Mouse (Mus musculus): ENCODE data around the gene Olfr1141. TPM values are rescaled to one million over a fixed set of nuclear protein-coding genes. Genes with fewer than 3 reads are reported as not detected.

Olfr1141 gene
- total RNA-seq (2023) = not detected

DNA sequence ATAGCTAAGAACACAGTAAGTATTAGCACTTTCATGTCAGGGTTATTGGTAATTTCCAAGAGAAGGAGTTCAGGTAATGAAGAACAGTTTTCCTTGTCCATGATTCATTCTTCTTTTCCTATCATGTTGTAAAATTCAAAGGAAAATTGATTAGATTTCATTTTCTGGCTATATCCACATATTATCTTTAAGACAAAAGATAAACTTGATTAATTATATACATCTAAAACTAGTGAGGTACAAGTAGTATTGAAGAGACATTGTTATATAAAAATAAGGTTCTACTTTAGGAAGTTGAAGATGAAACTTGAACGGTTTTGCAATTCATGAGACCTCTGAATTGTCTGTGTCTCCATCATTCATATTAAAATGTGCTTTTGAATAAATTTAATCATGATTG is at the start of gene Olfr1141:
Olfr1141 (minus strand) TSS at position 101 of the 400 bp plus-strand sequence.

DNA sequence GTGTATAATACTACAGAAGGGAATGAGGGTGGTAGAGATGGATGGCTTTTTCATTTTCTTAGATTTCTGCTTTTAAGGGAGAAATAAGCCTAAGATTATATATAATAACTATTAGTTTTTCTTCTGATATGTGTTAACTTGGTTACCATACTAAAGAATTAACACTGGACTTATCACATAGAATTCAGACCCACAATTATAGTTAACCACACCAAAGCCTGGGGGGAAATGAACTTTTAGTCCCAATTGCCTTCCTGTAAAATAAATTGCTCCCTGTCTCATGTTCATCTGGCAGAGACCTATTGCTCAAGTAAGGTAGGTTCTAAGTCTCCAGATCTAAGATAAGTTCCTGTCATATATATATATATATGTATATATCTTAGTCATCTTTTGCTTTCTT is 46.5 kb upstream of the Olfr1141 start, which contains the start of gene Olfr1143:
Olfr1143 (plus strand) TSS at position 301 of the 400 bp plus-strand sequence.

DNA sequence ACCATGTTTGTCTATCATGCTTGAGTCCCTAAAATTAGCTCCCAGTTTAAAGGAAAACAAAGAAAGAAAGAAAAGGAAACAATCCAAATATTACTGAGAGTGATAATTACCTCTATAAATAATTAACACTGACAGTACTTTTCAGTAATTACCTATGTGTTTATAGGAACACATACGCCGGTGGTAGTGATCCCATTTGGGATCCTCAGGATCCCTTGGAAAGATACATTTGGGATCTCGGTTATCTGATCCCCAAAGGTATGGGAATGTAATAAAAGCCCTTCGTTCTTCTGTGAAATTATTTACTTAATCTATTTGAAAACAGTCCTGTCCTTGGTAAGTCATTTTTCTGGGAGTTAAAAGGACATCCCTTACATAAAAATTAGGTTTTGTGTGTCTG is 25.4 kb upstream of the Olfr1141 start, which contains the start of gene Olfr152:
Olfr152 (plus strand) TSS at position 301 of the 400 bp plus-strand sequence.

DNA sequence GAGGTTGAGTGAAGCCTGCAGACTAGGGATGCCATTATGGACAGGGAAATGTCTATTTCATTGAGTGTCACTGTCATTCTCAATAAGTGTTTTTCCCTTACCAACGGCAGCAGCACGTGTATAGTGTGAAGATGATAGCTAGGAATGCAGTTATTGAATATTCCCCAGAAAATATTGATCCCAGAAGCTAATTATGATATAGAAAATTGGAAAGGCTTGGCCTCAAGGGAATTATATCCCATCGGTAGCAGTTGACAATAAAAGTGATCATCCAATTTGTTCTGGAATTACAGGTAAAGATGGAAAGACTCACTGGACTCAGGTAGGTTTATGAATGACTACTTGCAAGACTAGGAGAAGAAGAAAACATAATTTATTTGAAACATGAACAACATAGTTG is 10.3 kb downstream of the Olfr1141 start, which contains the start of gene Olfr1140:
Olfr1140 (plus strand) TSS at position 301 of the 400 bp plus-strand sequence.

DNA sequence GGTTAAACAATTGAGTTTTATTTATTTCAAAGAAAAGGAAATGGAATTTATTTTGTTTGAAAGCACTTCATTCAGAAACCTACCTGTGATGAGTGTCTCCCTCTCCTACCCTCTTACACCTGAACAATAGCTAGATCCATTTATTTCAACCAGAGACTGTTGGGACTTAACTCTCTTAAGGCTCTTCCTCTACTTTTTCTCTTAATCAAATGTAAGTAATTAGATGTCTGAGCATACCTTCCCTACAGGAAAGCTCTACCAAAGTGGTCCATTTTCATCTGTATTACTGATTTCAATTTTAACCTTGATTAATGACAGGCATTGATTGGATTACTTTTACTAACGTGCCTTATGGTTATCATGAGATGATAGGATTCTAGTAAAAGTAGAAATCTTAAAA is 13.9 kb downstream of the Olfr1141 start, which contains the start of gene Olfr1138:
Olfr1138 (minus strand) TSS at position 101 of the 400 bp plus-strand sequence.

DNA sequence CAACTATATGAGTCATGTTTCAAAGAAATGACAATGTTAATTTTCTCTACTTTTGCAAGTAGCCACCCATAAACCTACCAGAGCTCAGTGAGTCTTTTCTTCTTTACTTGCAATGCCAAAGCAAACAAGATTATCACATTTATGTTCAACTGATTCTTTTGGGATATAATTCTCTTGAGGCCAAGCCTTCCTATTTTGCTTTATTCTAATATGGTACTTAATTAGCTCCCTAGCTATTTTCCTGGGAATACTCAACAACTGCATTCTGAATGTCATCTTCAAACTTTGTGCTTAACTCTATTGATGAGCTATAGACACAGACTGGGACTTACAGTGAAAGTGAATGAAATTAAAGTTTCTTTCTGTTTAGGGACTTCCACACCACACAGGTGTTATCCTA is 40.7 kb downstream of the Olfr1141 start, which contains the start of gene Olfr1137:
Olfr1137 (minus strand) TSS at position 101 of the 400 bp plus-strand sequence.

Other genes with a start within 250 kb of the Olfr1141 start
- gene Pramel6, start 247.4 kb downstream of the Olfr1141 start, total RNA-seq (2023) = not detected
- not detected for gene Olfr153, start 222.2 kb downstream of the Olfr1141 start, total RNA-seq (2023)
- not detected for gene Olfr1128, start 208.4 kb downstream of the Olfr1141 start, total RNA-seq (2023)
- gene Olfr1129, start 180.1 kb downstream of the Olfr1141 start, total RNA-seq (2023) = not detected
- gene Olfr1130, start 147.8 kb downstream of the Olfr1141 start, total RNA-seq (2023) = not detected
- gene Olfr1131, start 126.9 kb downstream of the Olfr1141 start, total RNA-seq (2023) = not detected
- not detected for gene Olfr1132, start 116.5 kb downstream of the Olfr1141 start, total RNA-seq (2023)
- not detected for gene Olfr1133, start 106.6 kb downstream of the Olfr1141 start, total RNA-seq (2023)
- not detected for gene Olfr1134, start 95.5 kb downstream of the Olfr1141 start, total RNA-seq (2023)
- not detected for gene Olfr1135, start 80.3 kb downstream of the Olfr1141 start, total RNA-seq (2023)
- gene Olfr1136, start 60.0 kb downstream of the Olfr1141 start, total RNA-seq (2023) = not detected
- gene Olfr1137, start 40.8 kb downstream of the Olfr1141 start, total RNA-seq (2023) = not detected
- not detected for gene Olfr1138, start 14.0 kb downstream of the Olfr1141 start, total RNA-seq (2023)
- gene Olfr1140, start 10.2 kb downstream of the Olfr1141 start, total RNA-seq (2023) = not detected
- not detected for gene Olfr152, start 25.5 kb upstream of the Olfr1141 start, total RNA-seq (2023)
- gene Olfr1143, start 46.6 kb upstream of the Olfr1141 start, total RNA-seq (2023) = not detected
- not detected for gene Olfr1145, start 55.8 kb upstream of the Olfr1141 start, total RNA-seq (2023)
- not detected for gene Olfr1148, start 76.5 kb upstream of the Olfr1141 start, total RNA-seq (2023)
- not detected for gene Olfr1150-ps1, start 90.0 kb upstream of the Olfr1141 start, total RNA-seq (2023)
- gene Olfr1151, start 101.9 kb upstream of the Olfr1141 start, total RNA-seq (2023) = not detected
- not detected for gene Olfr1152, start 112.5 kb upstream of the Olfr1141 start, total RNA-seq (2023)
- not detected for gene Olfr1153, start 141.0 kb upstream of the Olfr1141 start, total RNA-seq (2023)
- not detected for gene Olfr1154, start 151.2 kb upstream of the Olfr1141 start, total RNA-seq (2023)
- gene Olfr1155, start 191.1 kb upstream of the Olfr1141 start, total RNA-seq (2023) = not detected
- not detected for gene Olfr1156, start 199.1 kb upstream of the Olfr1141 start, total RNA-seq (2023)
- not detected for gene Olfr1157, start 214.3 kb upstream of the Olfr1141 start, total RNA-seq (2023)
- gene Olfr74, start 220.7 kb upstream of the Olfr1141 start, total RNA-seq (2023) = not detected
- gene Olfr1158, start 236.1 kb upstream of the Olfr1141 start, total RNA-seq (2023) = not detected

Data from monocyte, adult 59 days (primary cell).